Mouse (Mus musculus) lung, embryonic 14.5 days (tissue): ENCODE measurements around the gene Eng. TPM values are rescaled to one million over a fixed set of nuclear protein-coding genes. Genes with fewer than 3 reads are reported as not detected.

Source experiments
- ATAC-seq: fragments of 200-750 bp; cut with Nextera tagmentation; 2 replicates; pipeline ENCODE4 v1.8.0; 2017; ENCODE audit warnings: mild to moderate bottlenecking, moderate TSS enrichment, moderate library complexity; ENCODE audit not compliant: insufficient read depth
- DNase-seq: peaks from one replicate; pipeline ENCODE4 v3.0.0-alpha.2; 2015
- H3K27ac ChIP-seq: fragments of 300-500 bp; sonication (generic); 2 replicates; pipeline ENCODE4 v1.5.1; 2014; ENCODE audit warnings: low read depth, mild to moderate bottlenecking, moderate library complexity
- H3K27me3 ChIP-seq: fragments of 300-500 bp; sonication (generic); 2 replicates; pipeline ENCODE4 v1.6.1; 2014; ENCODE audit warnings: low read length, control low read depth; ENCODE audit not compliant: insufficient read depth
- H3K36me3 ChIP-seq: fragments of 300-500 bp; sonication (generic); 2 replicates; pipeline ENCODE4 v1.6.1; 2014; ENCODE audit warnings: control low read depth; ENCODE audit not compliant: insufficient read depth
- H3K4me1 ChIP-seq: fragments of 300-500 bp; sonication (generic); 2 replicates; pipeline ENCODE4 v1.6.1; 2014; ENCODE audit warnings: antibody characterized with exemption, control low read depth; ENCODE audit not compliant: insufficient read depth
- H3K4me2 ChIP-seq: fragments of 300-500 bp; sonication (generic); 2 replicates; pipeline ENCODE4 v1.6.1; 2014; ENCODE audit warnings: mild to moderate bottlenecking
- H3K4me3 ChIP-seq: fragments of 300-500 bp; sonication (generic); 2 replicates; pipeline ENCODE4 v1.5.1; 2014; ENCODE audit warnings: low read depth, low read length
- H3K9ac ChIP-seq: fragments of 300-500 bp; sonication (generic); 2 replicates; pipeline ENCODE4 v1.6.1; 2014
- H3K9me3 ChIP-seq: fragments of 300-500 bp; sonication (generic); 2 replicates; pipeline ENCODE4 v1.6.1; 2016; ENCODE audit warnings: low read depth, low read length, control low read depth
- CTCF ChIP-seq: IDR thresholded peaks from 2 replicates; pipeline ENCODE4 v1.5.1; 2016; ENCODE audit warnings: antibody characterized with exemption, low read depth
- WGBS: fragments of 180-500 bp; shearing (Covaris S2); extraction: QIAGEN DNeasy Blood & Tissue Kit; methylation state at CpG from one replicate; pipeline ENCODE4 v1.1.7; 2014; 5-methylcytosine and 5-hydroxymethylcytosine counted together
- polyA plus RNA-seq: library from polyadenylated mRNA; unstranded; fragments of >200 nt; fragmentation: Nextera tagmentation; extraction: Ambion mirVana; gene quantifications from 2 replicates; pipeline ENCODE4 v1.2.1, GENCODE M21; 2014

The Eng gene
- polyA plus RNA-seq, 1 experiment from 2014 or later: 98.5 TPM

DNA sequence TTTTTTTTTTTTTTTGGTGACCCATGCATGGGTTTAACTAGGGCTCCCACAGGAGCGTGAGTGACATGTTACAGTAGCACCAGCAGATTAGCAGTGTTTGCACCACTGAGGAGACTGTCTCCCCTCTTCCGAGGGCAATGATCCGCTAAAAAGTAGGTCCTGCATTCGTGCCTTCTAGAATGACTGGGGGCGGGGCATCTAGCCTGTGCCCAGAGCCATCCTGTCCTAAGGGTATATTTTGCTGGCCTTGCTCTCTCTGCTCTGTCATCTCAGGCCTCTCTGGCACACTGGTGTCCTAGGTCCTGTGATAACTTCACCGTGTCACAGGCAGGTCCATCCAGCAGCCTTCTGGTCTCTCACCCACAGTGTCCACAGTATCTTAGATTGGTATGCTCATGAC, 53.3 kb downstream of the Eng start:
- Histone ChIP-seq H3K4me3 (no peak overlapping the region), H3K27me3 (no peaks in the 10 kb centered on the region), H3K9me3 (no peaks in the 10 kb centered on the region), H3K4me1 (no peaks in the 10 kb centered on the region), H3K27ac (no peak overlapping the region), H3K36me3 (peaks cover 20% of the 10 kb centered on the region), H3K9ac (no peak overlapping the region; the same call in 1 of the 2 replicates), H3K4me2 (no peak overlapping the region)
- DNase-seq (no peak), ATAC-seq (0 out of 2 replicates have a peak, but pooled peaks have one; percentile 32)
- 74% methylated on average over 6 of the region's 6 CpGs for WGBS
- no peak for TF ChIP-seq CTCF

DNA sequence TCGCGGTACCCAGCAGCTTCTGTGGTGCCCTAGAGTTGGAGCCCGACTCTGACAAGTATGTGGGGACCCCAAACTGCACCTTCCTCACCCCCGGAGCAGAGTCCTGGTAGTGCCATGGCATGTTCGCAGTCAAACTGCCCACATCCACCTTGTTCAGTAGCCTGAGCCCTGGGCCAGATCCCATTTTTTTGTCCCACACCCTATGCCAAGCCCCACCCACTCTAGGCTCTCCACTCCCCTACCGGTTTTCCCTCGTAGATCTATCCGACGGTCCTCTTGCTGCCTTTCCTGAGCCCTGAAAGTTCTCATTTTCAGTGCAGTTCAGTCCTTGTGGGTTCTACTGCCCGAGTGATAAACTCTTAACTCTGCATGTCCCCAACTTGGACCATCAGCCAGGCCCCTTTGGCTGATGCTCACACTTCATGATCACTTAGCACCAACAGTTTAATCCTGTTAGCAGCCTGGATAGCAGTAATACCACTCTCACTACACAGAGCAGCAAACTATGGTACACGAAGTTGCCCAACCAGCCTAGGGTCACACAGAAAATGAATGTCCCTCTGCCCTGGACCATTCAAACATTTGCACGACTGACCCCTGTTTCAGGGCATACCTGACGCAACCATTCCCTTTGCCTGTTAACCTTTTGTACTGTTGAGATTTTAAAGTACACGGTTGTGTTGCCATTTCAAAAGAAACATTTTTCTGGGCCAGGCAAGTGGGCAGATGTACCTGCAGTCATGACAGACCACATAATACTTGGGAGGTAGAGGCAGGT, 54.8 kb downstream of the Eng start:
- TF ChIP-seq CTCF: no peak
- DNase-seq (no peak), ATAC-seq (no peak)
- Histone ChIP-seq H3K36me3 (peaks cover 34% of the 10 kb centered on the region), H3K9ac (no peak overlapping the region), H3K27ac (no peak overlapping the region), H3K9me3 (no peaks in the 10 kb centered on the region), H3K4me3 (no peak overlapping the region), H3K4me1 (no peaks in the 10 kb centered on the region), H3K4me2 (no peak overlapping the region), H3K27me3 (no peaks in the 10 kb centered on the region)
- 76% methylated on average over 14 of the region's 14 CpGs for WGBS

DNA sequence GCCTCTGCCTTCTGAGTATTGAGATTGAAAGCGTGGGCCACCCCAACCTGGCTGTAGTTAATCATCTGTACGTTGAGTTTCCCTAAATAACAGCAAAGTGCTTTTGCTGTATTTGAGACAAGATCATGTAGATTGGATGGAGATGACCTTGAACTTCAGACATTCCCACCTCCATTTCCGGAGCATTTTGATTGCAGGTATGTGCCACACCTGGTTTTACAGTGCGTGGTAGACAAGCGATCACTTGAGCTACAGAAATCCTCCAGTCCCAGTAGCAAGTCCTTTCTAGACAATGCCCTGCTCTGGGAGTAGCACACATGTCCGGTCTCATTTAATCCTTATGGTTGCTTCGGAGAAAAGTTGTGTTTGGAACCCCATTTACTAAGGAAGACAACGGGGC, 56.7 kb downstream of the Eng start:
- peaks cover 53% of the 10 kb centered on the region for H3K36me3 ChIP-seq
- H3K27ac ChIP-seq: no peak overlapping the region
- no peak overlapping the region for H3K4me3 ChIP-seq
- ATAC-seq (no peak), DNase-seq (no peak)
- H3K9me3 ChIP-seq: no peaks in the 10 kb centered on the region
- H3K9ac ChIP-seq: no peak overlapping the region
- 92% methylated on average over 8 of the region's 8 CpGs for WGBS
- no peak overlapping the region for H3K4me2 ChIP-seq
- no peaks in the 10 kb centered on the region for H3K4me1 ChIP-seq
- H3K27me3 ChIP-seq: no peaks in the 10 kb centered on the region
- TF ChIP-seq CTCF: no peak

DNA sequence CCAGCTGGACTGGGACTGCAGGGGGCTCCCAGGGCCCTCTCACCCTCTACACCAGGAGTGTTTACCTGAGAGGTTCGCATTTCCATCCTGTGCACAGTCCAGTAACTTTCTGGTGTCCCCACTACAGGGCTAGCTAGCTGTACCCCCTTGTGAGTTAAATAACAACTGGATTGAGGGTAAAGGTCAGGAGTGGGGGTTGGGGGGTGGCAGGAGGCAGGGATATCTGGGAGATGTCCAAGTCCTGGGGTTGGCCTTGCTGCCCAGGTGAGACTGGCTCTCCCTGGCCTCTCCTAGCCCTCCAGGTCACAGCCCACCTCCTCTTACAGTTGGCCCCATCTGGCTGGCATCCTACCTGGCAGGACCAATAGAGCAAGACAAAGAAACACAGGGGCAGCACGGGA, 57.6 kb downstream of the Eng start, which contains the start of gene Fpgs:
Fpgs (minus strand) TSS at position 125 of the 401 bp plus-strand sequence.
- ATAC-seq (no peak), DNase-seq (no peak)
- TF ChIP-seq CTCF: no peak
- Histone ChIP-seq H3K27ac (no peak within 1 kb of the TSS), H3K4me3 (no peak within 1 kb of the TSS), H3K9ac (no peak within 1 kb of the TSS), H3K27me3 (no peaks in the 10 kb centered on the region), H3K36me3 (peaks cover 63% of the 10 kb centered on the region), H3K4me1 (no peaks in the 10 kb centered on the region), H3K4me2 (no peak within 1 kb of the TSS), H3K9me3 (no peaks in the 10 kb centered on the region)
- 63% methylated on average over 2 of the region's 2 CpGs for WGBS

DNA sequence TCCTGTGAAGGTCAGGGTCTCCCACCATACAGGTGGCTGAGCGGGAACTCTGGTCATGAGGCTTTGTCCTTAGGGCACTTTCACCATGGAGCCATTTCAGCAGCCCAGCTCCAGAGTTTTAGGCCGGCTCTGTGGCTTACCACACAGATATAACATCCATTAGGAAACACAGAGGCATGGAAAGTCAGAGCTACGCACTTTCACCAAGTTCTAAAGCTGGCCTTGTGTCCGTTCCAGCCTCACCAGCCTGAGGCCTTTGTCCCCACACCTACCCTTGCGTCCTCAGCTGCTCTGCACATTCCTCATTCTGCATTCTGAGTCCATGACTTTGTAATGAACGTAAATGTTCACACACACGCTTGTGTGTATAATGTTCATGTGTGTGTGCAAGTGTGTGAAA, 58.6 kb downstream of the Eng start:
- Histone ChIP-seq H3K27ac (no peak overlapping the region), H3K4me1 (no peaks in the 10 kb centered on the region), H3K9ac (no peak overlapping the region), H3K4me2 (no peak overlapping the region), H3K27me3 (no peaks in the 10 kb centered on the region), H3K4me3 (no peak overlapping the region), H3K36me3 (peaks cover 73% of the 10 kb centered on the region), H3K9me3 (no peaks in the 10 kb centered on the region)
- ATAC-seq (no peak), DNase-seq (no peak)
- TF ChIP-seq CTCF: no peak
- 88% methylated on average over 7 of the region's 7 CpGs for WGBS

DNA sequence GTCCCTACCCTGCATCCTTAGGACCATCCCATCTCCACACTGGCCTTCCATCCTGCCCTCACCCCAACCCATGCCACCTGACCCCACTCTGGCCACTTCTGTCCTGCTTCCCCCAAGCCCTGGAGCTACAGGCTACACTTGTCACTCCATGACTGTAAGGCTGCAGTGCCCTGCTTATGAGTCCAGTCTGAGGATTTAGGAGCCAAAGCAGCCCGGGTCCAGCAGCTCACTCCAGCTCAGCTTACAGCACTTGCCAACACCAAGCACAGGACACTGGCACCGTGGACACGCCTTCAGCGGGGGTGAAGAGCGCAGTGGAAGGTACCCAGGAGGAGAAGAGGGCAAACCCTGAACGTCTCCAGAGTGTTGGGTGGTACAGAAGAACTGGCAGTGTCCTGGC, 60.6 kb downstream of the Eng start:
- no peak for TF ChIP-seq CTCF
- Histone ChIP-seq H3K4me3 (no peak overlapping the region), H3K27ac (no peak overlapping the region), H3K36me3 (peaks cover 88% of the 10 kb centered on the region), H3K27me3 (no peaks in the 10 kb centered on the region), H3K4me2 (no peak overlapping the region), H3K9ac (no peak overlapping the region), H3K4me1 (0 out of 2 replicates have a peak, but pooled peaks cover 6% of the 10 kb centered on the region), H3K9me3 (no peaks in the 10 kb centered on the region)
- ATAC-seq: no peak
- no peak for DNase-seq
- 91% methylated on average over 6 of the region's 6 CpGs for WGBS

DNA sequence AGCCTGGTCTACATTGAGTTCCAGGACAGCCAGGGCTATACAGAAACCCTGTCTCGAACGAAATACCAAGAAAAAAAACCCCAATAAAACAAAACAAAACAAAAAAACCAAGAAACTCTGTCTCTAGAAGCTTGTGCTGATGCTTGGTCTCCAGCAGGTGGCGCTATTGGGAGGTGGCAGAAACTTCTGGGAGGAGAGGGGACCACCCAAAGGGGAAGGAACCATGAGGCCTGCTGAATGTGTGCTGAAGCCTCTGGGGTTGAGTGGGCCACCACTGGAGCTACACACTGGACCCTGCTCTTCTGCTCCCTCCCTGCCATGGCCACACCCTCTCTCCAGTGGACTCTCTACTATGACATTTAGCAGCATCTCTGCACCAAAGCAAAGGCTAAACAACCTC, 62.2 kb downstream of the Eng start:
- Histone ChIP-seq H3K4me2 (no peak overlapping the region), H3K27ac (no peak overlapping the region), H3K4me3 (no peak overlapping the region), H3K9ac (no peak overlapping the region), H3K27me3 (no peaks in the 10 kb centered on the region), H3K9me3 (no peaks in the 10 kb centered on the region), H3K36me3 (peaks cover 78% of the 10 kb centered on the region), H3K4me1 (0 out of 2 replicates have a peak, but pooled peaks cover 6% of the 10 kb centered on the region)
- TF ChIP-seq CTCF: peak; percentile 84
- ATAC-seq: no peak
- WGBS: 32% methylated on average over 3 of the region's 3 CpGs
- DNase-seq: peak; percentile 77
